Mouse (Mus musculus) erythroblast, embryonic 14.5 days (primary cell): ENCODE results near the gene Fbxo28.

Experiments used
- GATA1 ChIP-seq: IDR thresholded peaks from 2 replicates; pipeline ENCODE4 v1.6.1; 2012; ENCODE audit warnings: low read length, inconsistent platforms, mixed read lengths
- TAL1 ChIP-seq: IDR thresholded peaks from 3 replicates; pipeline ENCODE4 v1.6.1; 2012; ENCODE audit warnings: low read length, inconsistent platforms, mixed read lengths

DNA sequence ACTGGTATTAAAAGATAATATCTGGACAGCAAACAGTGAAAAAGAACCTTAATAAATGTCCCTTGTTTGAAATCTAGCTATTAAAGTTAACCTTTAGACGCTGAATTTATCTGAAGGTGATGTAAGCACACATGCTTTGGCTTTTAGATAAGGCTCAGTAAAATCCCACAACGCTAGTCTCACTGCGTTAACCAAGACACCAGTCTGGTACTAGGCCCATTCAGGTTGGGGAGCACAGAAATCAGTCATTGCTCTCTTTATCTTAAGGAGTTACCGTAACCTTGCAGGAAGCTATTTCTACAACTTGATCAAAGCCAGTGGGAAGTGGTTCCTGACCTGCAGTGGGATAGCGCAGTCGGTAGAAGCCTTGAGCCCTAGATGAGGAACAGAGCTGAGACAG is 66.3 kb downstream of the Fbxo28 start:
- TF ChIP-seq TAL1 (no peak), GATA1 (no peak)
